ENCODE assay signal across 38 mouse cellular contexts in the genomic region with DNA sequence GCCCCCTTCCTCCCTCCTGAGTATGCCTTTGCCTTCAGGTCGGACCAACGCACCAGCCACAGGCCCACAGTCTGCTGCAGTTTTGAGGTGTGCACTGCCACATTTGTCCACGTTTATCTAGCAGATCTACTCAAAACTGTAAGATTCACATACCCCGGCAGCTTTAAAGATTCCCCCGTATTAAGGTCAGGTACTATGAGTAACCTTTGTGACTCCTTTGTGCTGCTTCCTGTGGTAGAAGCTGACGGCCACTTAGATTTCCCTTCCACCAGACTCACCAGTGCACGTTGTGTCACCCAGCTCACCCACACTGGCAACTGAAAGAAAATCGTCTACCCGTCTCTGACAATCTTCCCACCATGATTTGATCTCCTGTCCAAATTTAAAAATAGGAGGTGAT. TPM values are rescaled to one million over a fixed set of nuclear protein-coding genes. Genes with fewer than 3 reads are reported as not detected.
DNase-seq lines count a peak whose midpoint lies in the region; ATAC-seq and TF ChIP-seq lines count a peak whose summit lies in the region.
"Had no signal": no experiment of that assay in that cellular context is flagged by ENCODE, and none has a peak within 500 bp of the region (broad histone marks: within the 10 kb centered on the region; RNA-seq: fewer than 3 reads in every experiment).

No protein-coding gene starts in this region.

- WGBS in heart, embryonic 16.5 days: 80% methylated on average over 9 of the region's 9 CpGs
- 78% methylated on average over 9 of the region's 9 CpGs for WGBS in heart, embryonic 11.5 days (ENCODE audit: insufficient replicate concordance)

- no peaks in the 10 kb centered on the region for H3K36me3 ChIP-seq in heart, embryonic 16.5 days (ENCODE audit: control insufficient read depth, insufficient read depth)
- no peaks in the 10 kb centered on the region for H3K36me3 ChIP-seq in heart, embryonic 11.5 days (ENCODE audit: control insufficient read depth, insufficient read depth, low read length)
- H3K36me3 ChIP-seq: heart, embryonic 13.5 days; hindbrain, embryonic 10.5 days; liver, embryonic 15.5 days; neural tube, embryonic 15.5 days had no signal

- TF ChIP-seq CTCF in layer of hippocampus, adult 2 months (conservative IDR thresholded peaks at IDR 0.05): no peak

- DNase-seq in CD4-positive helper T cell, adult 2 months (ENCODE audit: low read depth, low spot score): peak; percentile 57
- peak; percentile 62 to 78 for DNase-seq in natural killer cell, adult 2 months (ENCODE audit: low spot score in 2 of 2)
- no peak for DNase-seq in right cerebral cortex, adult 18-20 months
- DNase-seq in layer of hippocampus, adult 2 months (ENCODE audit: low spot score in 2 of 2): no peak
- DNase-seq: adrenal gland, adult 8-10 months; cerebellum, adult 8-10 months; cerebellum, postnatal 36 days; gastrocnemius, postnatal 14 days; heart, adult 18-20 months; heart, postnatal 14 days; kidney, adult 8-10 months; kidney, postnatal 4 days; layer of hippocampus, adult 9-11 months; lung, embryonic 14.5 days; lung, postnatal 14 days; retina, postnatal 1 day; right cerebral cortex, postnatal 25 days; spleen, adult 18-20 months; thymus, adult 18-20 months had no signal

- H3K9ac ChIP-seq in heart, embryonic 16.5 days (ENCODE audit: low read length): no peak overlapping the region
- H3K9ac ChIP-seq in heart, embryonic 11.5 days (ENCODE audit: low read depth, low read length): no peak overlapping the region
- H3K9ac ChIP-seq: forebrain, embryonic 13.5 days; heart, embryonic 13.5 days; liver, embryonic 15.5 days; lung, embryonic 14.5 days; neural tube, embryonic 15.5 days had no signal

- no peaks in the 10 kb centered on the region for H3K27me3 ChIP-seq in heart, embryonic 16.5 days (ENCODE audit: control insufficient read depth, insufficient read depth, low read length)
- no peaks in the 10 kb centered on the region for H3K27me3 ChIP-seq in heart, embryonic 11.5 days (ENCODE audit: control insufficient read depth, insufficient read depth, low read length)
- H3K27me3 ChIP-seq: CH12.LX; forebrain, embryonic 13.5 days; heart, embryonic 13.5 days; liver, embryonic 15.5 days; neural tube, embryonic 15.5 days had no signal

- ATAC-seq in heart, embryonic 16.5 days (replicated peaks; ENCODE audit: extremely low read depth, insufficient read depth, low FRiP score): no peak
- ATAC-seq in heart, embryonic 11.5 days (replicated peaks; ENCODE audit: insufficient number of reproducible peaks, low FRiP score, low TSS enrichment): no peak
- ATAC-seq in granulocyte monocyte progenitor cell, adult 5-6 weeks (replicated peaks; ENCODE audit: poor library complexity, severe bottlenecking): 0 out of 2 replicates have a peak, but pooled peaks have one; percentile 7
- ATAC-seq: forebrain, embryonic 13.5 days; hindbrain, embryonic 16.5 days; intestine, embryonic 16.5 days had no signal

- H3K4me2 ChIP-seq in heart, embryonic 16.5 days (ENCODE audit: low read depth, low read length): no peak overlapping the region
- no peak overlapping the region for H3K4me2 ChIP-seq in heart, embryonic 11.5 days
- H3K4me2 ChIP-seq: forebrain, embryonic 13.5 days; heart, embryonic 13.5 days; liver, embryonic 15.5 days; lung, embryonic 14.5 days; midbrain, embryonic 11.5 days; neural tube, embryonic 15.5 days had no signal

- no peaks in the 10 kb centered on the region for H3K4me1 ChIP-seq in heart, embryonic 16.5 days (ENCODE audit: control insufficient read depth, insufficient read depth, low read length)
- H3K4me1 ChIP-seq in heart, embryonic 11.5 days (ENCODE audit: control insufficient read depth, insufficient read depth, low read length): no peaks in the 10 kb centered on the region
- H3K4me1 ChIP-seq: forebrain, embryonic 13.5 days; heart, embryonic 13.5 days; hindbrain, embryonic 10.5 days; liver, embryonic 15.5 days; neural tube, embryonic 15.5 days had no signal

- H3K9me3 ChIP-seq in heart, embryonic 16.5 days (replicated peaks; ENCODE audit: control insufficient read depth, low read length): no peaks in the 10 kb centered on the region
- H3K9me3 ChIP-seq in heart, embryonic 11.5 days (replicated peaks; ENCODE audit: control insufficient read depth, low read length): no peaks in the 10 kb centered on the region
- H3K9me3 ChIP-seq: forebrain, embryonic 13.5 days; heart, embryonic 13.5 days; hindbrain, embryonic 10.5 days; liver, embryonic 15.5 days; neural tube, embryonic 15.5 days had no signal

- no peak overlapping the region for H3K4me3 ChIP-seq in heart, embryonic 16.5 days (ENCODE audit: low read length)
- no peak overlapping the region for H3K4me3 ChIP-seq in heart, embryonic 11.5 days (ENCODE audit: low read depth, low read length)
- H3K4me3 ChIP-seq in layer of hippocampus, adult 2 months: no peak overlapping the region
- H3K4me3 ChIP-seq: forebrain, embryonic 13.5 days; heart, embryonic 13.5 days; hindbrain, embryonic 10.5 days; liver, embryonic 15.5 days; neural tube, embryonic 15.5 days had no signal

- peak overlapping the region; percentile 16; the same call in 1 of the 2 replicates for H3K27ac ChIP-seq in heart, embryonic 16.5 days (ENCODE audit: low read length)
- no peak overlapping the region for H3K27ac ChIP-seq in heart, embryonic 11.5 days (ENCODE audit: low read depth, low read length)
- no peak overlapping the region for H3K27ac ChIP-seq in layer of hippocampus, adult 2 months
- H3K27ac ChIP-seq: forebrain, embryonic 13.5 days; heart, embryonic 13.5 days; hindbrain, embryonic 10.5 days; kidney, postnatal 0 days; liver, embryonic 15.5 days; neural tube, embryonic 15.5 days; stomach, postnatal 0 days had no signal

RNA-seq across cellular contexts. Expression of gene Sell, which starts 11.3 kb away (rescaled TPM):
- 9.6 and 21.8 TPM in 2 replicates for polyA plus RNA-seq in heart, embryonic 16.5 days (2015; fragmentation: Nextera tagmentation; extraction: Ambion mirVana)
- polyA plus RNA-seq in heart, embryonic 11.5 days (2014; fragmentation: Nextera tagmentation; extraction: Ambion mirVana): 0.14 TPM in 1 of 2 replicates, not detected in the other
- 242 and 318 TPM in 2 replicates for total RNA-seq in granulocyte monocyte progenitor cell, adult 5-6 weeks (2014; fragmentation: Nextera tagmentation)
- 272 and 305 TPM in 2 replicates for total RNA-seq in granulocyte monocyte progenitor cell, adult 5-6 weeks (2017)
- under 1 TPM in 1 of 2 experiments, not detected in 1; 0.07 TPM for total RNA-seq in layer of hippocampus, adult 2 months (2021)
- total RNA-seq: CH12.LX; left cerebral cortex, postnatal 14 days had no signal
- polyA plus RNA-seq: forebrain, embryonic 13.5 days; limb, embryonic 11.5 days; midbrain, embryonic 11.5 days had no signal

RNA-seq across cellular contexts. Expression of gene Sele, which starts 25.1 kb away (rescaled TPM):
- polyA plus RNA-seq in heart, embryonic 16.5 days (2015; fragmentation: Nextera tagmentation; extraction: Ambion mirVana): 2.2 and 3.0 TPM in 2 replicates
- polyA plus RNA-seq in heart, embryonic 11.5 days (2014; fragmentation: Nextera tagmentation; extraction: Ambion mirVana): 0.09 TPM in 1 of 2 replicates, not detected in the other
- not detected in 2 replicates for total RNA-seq in granulocyte monocyte progenitor cell, adult 5-6 weeks (2014; fragmentation: Nextera tagmentation)
- total RNA-seq in granulocyte monocyte progenitor cell, adult 5-6 weeks (2017): 0.05 TPM in 1 of 2 replicates, not detected in the other
- not detected for total RNA-seq in layer of hippocampus, adult 2 months (2021)
- total RNA-seq: CH12.LX; ES-E14; gastrocnemius, postnatal 14 days; liver, adult 2 months had no signal
- polyA plus RNA-seq: embryonic facial prominence, embryonic 11.5 days; forebrain, embryonic 13.5 days; hindbrain, embryonic 10.5 days; hindbrain, embryonic 16.5 days; limb, embryonic 11.5 days; liver, embryonic 15.5 days; lung, embryonic 14.5 days; midbrain, embryonic 11.5 days; neural tube, embryonic 15.5 days had no signal

RNA-seq across cellular contexts. Expression of gene Selp, which starts 42.0 kb away (rescaled TPM):
- polyA plus RNA-seq in heart, embryonic 16.5 days (2015; fragmentation: Nextera tagmentation; extraction: Ambion mirVana): 0.34 and 0.38 TPM in 2 replicates
- 0.19 and 0.21 TPM in 2 replicates for polyA plus RNA-seq in heart, embryonic 11.5 days (2014; fragmentation: Nextera tagmentation; extraction: Ambion mirVana)
- total RNA-seq in granulocyte monocyte progenitor cell, adult 5-6 weeks (2014; fragmentation: Nextera tagmentation): 2.2 and 3.7 TPM in 2 replicates
- total RNA-seq in granulocyte monocyte progenitor cell, adult 5-6 weeks (2017): 0.60 and 1.5 TPM in 2 replicates
- total RNA-seq in layer of hippocampus, adult 2 months (2021): not detected
- total RNA-seq: left cerebral cortex, postnatal 14 days had no signal
- polyA plus RNA-seq: embryonic facial prominence, embryonic 11.5 days; forebrain, embryonic 13.5 days; hindbrain, embryonic 10.5 days; hindbrain, embryonic 16.5 days; lung, embryonic 14.5 days; midbrain, embryonic 11.5 days; neural tube, embryonic 15.5 days had no signal

Comparison
In these comparisons a context has a peak if more than half of its experiments do, and no peak if none do; other contexts are left out.
1. DNase-seq: peak in CD4-positive helper T cell, adult 2 months (single experiment) and natural killer cell, adult 2 months (2 of 2); none in right cerebral cortex, adult 18-20 months (single experiment) and layer of hippocampus, adult 2 months (0 of 2).
2. RNA of gene Sell, which starts 11.3 kb away (total RNA-seq): 242 to 318 TPM in granulocyte monocyte progenitor cell, adult 5-6 weeks; 0.07 TPM in layer of hippocampus, adult 2 months; every median in the first group is over 100 times any median in the second.